Mouse (Mus musculus) embryo, embryonic 9.5 days (tissue): ENCODE measurements at regions not wholly inside any gene's neighbourhood (a gene's known extent, or its start where the extent isn't known, plus 50 kb on each side); places are given as distances from the start of the nearest gene placed in this dataset.

Source experiments
- DNase-seq: peaks from one replicate; pipeline ENCODE4 v3.0.0-alpha.2; 2017; ENCODE audit errors: extremely low spot score

DNA sequence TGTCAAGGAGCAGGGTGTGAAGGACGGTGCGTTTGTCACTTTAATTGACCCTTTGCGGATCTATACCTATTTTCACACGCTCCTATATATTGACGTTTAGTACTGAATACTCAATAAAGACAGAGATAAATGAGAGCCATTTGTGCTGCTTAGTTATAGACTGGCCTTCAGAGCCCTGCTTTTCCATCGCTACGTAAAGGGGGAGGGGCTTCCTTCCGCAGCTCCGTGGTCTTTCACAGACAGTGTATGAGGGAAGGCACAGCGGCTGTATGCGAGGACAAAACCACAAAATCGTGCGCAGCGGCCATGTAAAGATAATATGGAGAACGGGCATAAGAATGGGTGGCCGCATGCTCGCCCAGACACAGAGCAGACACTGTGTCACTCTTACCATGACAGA is 58.4 kb upstream of the Pced1b start:
- no peak for DNase-seq

DNA sequence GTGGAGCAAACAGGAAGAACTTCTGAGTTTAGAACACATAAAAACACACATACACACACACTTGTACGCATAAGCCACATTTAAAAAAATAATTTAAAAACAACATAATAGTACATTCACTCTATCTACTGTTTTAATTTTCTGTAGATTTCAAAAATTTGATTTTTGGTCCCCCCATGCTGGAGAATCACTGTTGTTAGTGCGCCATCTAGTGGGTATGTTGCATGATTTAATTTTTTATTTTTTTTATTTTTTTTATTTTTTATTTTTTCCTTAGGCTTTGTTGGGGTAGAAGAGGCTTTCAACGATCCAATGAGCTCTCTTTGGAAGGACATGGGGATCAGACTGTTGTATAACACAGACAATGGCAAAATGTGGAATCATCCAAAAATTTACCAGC is 59.1 kb upstream of the Pced1b start:
- no peak for DNase-seq

DNA sequence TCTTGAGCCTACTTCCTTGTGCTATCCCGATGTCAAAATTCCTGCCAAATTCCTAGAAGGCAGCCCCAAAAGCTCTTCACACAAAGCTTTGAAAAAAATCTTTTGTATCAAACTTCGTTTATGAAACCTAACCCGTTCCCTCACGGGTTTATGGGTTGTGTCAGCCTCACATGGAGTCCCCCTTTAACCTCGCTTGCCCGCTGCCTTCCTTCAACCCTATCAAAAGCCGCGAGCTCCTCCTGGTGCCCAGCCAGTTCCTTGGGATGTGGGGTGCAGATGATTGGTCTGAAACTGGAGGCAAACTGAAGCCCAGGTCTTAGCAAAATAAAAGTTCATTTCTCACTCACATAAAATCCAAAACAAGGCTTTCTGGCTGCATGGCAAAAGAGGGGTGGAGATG is 60.9 kb upstream of the Pced1b start:
- DNase-seq: no peak

DNA sequence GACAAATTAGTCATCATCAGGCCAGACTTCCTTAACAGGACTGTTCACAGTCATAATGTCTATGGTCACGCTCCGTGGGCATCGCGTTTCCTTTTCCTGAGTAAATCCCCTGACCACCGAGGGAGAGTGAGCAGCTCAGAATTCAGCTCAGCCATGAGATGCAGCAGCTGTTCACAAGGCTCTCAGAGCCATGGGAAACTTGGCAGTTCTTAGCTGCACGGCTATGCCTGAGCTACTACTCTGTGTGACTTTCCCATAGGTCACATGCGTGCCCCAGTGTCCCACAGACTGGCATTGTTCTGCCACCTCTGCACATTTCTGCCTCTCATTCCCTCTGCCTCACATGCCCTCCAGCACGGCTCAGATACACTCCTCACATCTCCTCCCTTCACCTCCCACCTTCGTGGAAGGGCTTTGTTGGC is 64.3 kb upstream of the Pced1b start:
- no peak for DNase-seq

DNA sequence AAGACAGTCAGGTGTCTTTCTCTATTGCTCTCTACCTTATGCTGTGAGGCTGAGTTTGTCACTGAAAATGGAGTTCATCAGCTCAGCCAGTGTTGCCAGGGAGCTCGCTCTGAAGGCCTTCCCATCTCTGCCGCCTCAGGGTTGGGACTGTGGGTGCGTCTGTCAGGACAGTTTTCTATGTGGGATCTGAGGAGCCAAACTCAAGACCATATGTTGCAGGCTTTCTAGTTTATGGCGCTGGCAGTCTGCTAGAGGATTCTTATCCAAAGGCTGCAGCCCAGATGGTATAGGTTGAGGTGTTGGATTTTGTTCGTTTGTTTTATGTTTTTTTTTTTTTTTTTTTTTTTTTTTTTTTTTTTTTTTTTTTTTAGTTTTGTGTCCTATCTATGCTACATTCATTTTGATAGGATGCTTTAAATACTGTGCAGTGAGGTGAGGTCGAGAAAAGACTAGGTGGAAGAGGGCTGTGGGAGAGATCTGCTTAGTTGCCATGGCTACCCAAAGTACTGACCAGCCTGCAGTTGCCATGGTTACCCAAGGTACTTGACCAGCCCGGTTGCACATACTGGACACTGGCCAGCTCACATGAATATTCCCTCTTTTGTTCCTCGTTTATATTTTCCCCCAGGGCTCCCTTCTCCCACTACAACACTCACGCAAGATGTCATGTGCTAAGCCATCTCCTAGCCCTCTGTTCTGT is 65.8 kb upstream of the Pced1b start:
- no peak for DNase-seq

DNA sequence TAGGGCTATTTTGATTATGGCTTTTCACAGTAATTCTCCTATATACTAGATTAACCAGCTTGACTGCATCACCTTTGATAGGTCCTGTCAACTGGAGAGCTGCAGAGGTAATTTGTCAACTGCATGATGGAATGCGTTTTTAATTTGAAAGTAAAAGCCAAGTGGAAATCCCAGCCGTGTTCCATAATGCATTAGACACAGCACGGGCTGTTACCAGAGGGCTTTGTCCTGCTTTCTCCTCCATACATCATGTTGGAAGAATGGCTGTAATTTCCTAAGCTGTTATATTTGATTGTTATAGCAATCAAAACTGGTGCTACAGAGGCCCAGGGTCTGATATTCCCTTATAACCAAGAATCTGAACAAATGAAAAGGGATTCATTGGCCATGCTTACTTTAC is 68.6 kb upstream of the Pced1b start:
- no peak for DNase-seq

DNA sequence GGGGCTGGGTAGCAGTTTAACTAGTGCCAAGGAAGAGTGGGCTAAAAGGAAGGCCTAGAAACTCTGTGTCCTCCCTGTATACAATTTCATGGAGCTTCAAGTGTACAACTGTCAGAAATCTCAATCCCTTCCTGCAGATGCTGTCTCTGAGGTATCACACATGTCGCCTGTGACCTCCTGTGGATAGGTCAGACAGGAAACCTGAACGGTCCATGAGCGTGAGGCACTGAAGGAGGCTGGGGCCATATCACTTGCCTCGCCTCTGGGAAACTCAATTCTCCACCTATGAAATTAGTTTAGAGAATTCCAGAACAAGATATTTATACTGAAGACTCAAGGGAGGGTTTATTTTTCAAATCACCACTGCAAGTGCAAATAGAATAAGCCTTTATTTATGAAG is 69.1 kb upstream of the Pced1b start:
- no peak for DNase-seq

DNA sequence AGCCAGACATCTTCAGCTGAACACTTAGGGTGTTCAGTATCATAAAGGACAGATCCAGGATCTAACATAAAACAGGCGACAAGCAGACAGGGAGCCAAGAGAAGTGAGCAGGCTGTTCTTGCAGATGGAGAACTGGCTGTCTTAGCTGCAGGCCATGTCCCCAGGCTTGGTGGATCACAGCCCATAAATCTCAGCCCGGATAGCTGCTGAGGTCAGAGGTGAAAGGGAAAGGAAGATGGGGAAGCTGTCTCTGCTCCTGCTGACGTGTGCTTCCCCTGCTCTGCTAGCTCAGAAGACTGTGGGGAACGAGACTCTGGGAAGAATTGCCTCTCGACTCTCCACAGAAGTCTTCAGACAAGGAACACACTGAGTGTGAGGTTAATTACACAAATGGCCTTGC is 71.9 kb upstream of the Pced1b start:
- DNase-seq: peak; percentile 45

DNA sequence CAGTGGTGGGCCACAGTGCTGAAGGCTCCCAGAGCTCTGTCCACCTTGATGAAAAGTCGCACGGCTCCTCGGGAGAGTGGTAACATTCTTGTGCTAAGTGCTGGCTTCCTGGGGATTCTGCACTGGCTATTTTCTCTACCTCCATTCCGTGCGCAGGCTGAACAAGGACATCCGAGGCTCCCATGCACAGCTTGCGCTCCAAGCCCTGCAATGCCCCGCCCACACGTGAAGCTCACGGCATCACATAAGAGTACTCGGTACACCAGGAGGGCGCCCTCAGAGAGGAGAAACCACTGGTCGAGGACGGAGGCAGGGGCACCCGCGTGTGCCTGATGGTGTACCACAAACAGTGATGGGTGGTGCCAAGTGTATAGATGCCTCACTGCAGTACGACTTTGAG is 73.7 kb upstream of the Pced1b start:
- no peak for DNase-seq

DNA sequence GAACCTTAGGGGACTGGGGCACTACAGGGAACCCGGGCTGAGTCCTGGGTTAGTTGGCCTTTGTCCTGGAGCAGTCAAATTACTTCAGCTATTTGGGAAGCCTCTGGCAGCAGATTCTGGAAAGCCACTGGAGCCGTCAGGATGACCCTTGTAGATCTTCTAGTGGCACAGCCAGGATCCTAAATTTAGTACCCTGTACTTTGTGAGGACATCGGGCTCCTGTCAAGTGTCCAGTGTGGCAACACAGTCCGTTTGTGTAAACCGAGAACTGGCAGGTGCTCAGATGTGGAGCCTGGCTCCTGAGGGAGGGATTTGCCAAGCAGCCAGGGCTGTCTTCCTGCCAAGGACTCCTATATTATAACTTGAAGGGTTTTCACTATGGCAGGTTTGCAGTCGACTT is 76.8 kb upstream of the Pced1b start:
- no peak for DNase-seq

DNA sequence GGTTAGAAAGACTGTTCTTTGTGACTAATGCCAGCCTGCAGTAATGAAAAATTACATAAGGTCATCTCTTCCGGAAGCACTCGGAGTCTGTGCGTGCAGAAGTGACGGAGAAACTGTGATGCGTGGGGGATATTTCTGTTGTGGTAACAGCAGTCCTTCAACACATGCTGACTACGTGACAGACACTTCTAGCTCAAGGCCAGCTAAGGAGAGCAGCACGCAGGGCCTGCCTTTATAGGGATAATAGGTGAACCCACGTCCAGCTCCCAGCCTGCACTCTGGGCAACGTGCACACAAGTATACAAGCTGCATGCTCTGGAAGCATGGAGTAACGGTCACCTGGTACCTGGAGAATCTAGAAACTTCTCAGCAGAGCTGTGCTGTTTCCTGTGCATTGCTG is 77.5 kb upstream of the Pced1b start:
- no peak for DNase-seq

DNA sequence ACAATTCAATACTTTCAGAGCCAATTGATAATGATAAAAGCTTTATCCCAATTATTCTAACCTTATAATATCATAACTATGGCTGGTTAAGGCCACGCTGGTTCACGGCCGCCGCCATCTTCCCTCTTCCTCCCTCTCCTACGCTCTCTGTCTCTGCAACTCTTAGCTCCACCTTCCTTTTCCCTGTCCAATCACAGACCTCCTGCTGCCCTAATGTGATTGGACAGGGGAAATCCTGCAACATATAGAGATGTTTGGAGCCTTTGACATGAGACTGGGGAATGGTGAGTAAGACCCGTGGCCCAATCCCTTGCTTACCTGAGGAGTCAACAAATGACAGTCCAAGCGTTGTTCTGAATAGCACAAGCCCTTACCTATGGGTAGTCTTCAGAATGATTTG is 79.8 kb upstream of the Pced1b start:
- no peak for DNase-seq

DNA sequence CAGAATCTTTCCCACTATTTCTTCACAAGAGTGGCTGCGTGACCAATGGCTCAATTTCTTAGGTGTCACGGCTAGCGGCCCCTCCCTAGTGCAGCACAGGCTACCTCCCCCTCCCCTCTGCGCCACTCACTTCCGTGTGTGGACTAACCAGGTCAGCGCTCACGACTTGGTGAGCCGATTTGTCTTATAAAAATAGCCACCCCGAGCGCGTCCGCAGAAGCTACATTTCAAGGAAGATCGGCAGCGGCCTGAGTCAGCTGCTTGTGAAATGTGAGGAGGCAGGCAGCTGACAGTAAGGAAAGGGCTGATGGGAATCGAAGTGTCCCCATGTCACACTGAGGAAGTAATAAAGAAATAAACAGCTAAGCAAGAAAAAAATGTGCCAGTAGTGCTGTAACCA is 82.3 kb upstream of the Pced1b start:
- DNase-seq: no peak

DNA sequence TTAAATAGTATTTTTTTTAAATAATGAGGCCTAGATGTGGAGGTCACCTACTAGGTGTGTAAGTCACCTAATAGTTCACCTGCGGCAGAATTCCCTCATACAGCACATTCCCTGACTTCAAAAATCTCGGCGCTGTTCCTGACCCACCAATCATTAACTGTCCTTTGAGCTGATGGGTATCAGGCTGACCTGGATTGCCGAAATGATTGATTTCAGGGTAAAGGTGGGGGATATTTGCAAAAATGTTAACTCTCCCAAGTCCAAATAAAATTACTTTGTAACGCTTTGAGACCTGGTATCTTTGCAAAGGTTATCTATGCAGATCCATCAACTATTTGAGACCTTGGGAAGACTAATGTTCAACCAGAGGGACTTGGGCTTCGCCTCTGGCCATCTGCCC is 82.9 kb upstream of the Pced1b start:
- DNase-seq: no peak

DNA sequence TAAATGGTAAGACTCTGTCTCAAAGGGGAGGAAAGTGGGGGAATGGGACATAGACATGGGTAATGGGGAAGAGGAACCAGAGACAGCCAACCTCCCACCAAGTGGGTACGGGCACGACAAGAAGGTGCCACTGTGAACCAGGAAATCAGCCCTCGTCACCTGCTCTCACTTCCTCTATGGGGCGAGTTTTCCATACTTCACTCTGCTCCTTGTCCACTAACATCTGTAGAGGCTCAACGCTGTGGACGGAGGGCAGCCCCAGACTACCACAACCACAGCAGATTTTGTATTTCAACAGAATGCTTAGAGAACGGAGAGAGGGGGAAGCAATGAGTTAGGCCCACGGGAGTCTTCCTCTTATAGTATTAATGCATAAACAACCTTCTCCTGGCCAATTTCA is 83.8 kb upstream of the Pced1b start:
- DNase-seq: no peak

DNA sequence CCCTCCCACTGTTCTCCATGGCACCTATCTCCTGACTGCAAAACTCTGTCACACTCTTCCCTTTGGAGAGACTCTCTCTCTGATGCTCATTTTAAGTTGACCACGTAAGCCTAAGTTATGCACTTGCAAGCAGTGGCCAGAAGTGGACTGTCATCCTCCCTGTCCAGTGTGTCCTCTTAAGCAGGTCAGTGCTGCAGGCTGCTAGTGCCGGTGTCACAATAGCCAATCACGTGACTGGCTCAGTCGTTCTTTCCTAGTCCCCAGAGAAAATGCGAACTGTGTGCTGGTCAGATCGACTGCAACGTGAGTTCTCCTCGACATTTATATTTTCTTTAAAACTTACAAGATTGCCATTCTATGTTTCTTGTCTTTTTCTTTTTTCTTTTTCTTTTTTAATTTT is 84.6 kb upstream of the Pced1b start:
- DNase-seq: no peak

DNA sequence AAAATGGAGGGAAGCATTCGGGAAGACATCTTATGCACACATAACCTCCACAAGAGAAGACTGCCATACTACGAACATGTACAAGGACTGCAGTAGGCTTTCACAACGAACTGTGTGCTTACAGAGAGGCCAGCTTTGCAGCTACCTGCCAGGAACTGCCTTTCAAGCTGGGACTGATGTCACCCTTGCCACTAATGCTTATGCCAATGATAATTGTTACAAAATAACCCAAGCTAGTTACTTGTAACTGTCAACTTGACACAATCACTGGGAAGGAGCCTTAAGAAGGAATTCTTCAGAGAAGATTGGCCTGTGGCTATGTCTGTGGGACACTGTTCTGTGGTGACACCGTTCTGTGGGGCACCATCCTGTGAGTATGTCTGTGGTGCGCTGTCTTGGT is 85.4 kb upstream of the Pced1b start:
- no peak for DNase-seq

DNA sequence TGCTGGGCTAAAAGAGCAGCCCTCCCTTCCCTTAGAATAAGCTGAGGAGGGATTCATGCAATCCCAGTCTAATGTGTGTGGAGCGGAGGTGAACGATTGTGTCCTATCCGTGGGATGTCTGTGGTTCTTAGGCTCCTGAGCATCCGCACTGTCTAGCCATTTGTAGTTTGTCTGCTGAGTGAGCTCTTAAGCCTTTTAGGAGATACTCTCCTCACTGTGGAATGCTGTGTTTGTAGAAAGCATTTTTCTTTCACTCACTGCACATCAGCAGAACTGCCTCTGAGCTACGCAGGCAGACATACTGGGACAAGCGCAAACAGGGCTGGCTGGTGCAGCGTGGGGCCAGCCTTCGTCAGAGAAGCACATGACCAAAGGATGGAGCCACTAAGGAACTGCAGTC is 94.6 kb upstream of the Pced1b start:
- DNase-seq: no peak

DNA sequence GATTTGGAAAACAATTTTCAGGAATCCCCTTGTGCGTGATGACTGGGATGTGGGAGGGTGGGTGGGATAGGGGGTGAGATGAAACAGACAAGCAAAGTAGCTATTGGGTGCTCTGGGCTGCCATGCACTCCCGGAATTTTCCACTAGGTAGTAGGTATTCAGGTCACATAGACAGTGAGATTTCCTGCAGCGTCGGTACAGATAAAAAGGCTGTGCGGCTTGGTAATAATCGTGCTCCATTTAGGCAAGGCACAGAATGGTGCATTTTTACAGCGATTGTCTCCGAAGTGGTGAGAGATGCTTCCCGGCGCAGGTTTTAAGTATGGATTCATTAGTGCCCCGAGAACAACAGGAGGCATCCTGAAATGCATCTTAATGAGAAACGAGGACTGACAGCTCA is 95.1 kb upstream of the Pced1b start:
- no peak for DNase-seq

DNA sequence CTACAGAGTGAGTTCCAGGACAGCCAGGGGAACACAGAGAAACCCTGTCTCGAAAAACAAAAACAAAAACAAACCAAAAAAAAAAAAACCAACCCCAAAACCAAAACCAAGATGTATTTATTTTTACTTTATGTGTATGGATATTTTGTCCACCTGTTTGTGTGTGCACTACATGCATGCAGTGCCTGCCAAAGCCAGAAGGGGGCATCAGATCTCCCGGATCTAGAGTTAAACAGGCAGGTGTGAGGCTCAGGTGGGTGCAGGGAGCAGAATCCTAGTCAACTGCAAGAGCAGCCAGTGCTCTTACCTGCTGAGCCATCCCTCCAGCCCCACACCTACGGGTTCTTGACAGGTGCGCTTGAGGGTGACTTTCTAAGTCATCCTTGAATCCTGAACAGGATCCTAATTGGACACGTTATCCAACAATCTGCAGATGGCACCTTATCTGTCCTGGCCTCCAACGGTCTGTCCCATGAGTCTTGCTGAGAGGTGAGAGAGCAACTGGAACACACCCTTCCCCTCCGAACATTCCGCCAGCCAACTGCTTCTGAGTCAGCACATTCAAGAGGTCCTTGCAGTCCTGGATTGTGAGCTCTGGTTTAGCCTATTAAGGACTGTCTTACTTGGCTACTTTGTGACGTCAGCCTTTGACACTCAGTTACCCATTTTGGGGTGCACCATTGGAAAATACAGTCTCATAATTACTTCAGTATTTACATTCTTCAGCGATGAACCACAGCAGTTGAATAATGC is 95.4 kb upstream of the Slc38a4 start:
- DNase-seq: no peak

DNA sequence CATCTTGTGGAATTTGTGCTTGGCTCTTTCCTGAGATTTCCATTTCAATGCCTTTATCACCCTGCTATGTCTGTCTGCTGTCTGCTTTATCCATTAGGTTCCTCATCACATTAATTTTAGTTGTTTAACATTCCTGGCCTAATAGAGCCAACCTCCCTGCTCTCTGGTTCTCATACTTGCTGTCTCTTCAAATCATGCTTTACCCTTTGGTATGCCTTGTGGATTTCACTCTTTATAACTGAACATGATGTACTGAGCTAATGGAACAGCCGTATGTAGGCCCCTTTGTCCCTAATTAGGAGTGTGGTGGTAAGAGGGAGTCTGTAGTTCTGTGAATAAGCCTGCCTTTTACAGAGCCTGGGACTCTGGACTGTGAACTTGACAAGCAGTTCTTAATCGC is 86.2 kb upstream of the Slc38a4 start:
- no peak for DNase-seq

DNA sequence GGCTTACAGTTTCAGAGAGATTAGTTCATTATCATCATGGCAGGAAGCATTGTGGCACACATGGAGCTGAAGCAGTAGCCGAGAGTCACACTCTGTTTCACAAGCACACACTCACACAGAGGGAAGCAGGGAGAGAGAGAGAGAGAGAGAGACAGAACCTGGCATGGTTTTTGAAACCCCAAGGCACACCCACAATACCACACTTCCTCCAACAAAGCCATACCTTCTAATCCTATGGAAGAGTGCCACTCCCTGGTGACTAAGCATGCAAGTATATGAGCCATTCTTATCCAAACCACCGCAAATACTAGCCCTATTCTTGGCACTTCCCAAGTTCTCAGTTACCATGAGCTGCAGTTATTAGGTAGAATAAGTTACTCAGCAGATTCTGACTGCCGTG is 82.5 kb upstream of the Slc38a4 start:
- no peak for DNase-seq

DNA sequence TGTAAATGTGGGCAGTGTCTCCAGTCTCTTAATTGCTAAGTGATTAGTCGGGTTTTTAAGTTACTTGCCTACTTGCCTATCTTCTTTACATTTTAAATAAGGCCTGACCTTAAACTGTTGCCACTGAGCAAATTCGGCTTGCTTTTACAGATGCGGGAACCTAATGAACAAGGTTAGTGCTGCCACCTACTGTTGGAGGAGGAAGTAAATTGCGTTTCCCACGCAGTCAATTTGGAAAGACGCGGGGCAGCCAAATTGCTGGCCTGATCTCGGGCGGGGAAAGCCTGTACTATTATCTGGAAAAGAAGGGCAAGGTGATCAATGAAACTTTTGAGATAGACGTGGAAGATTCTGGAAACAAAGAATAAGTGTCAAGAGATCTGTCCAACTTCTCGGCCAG is 79.5 kb upstream of the Slc38a4 start:
- DNase-seq: peak; percentile 67

DNA sequence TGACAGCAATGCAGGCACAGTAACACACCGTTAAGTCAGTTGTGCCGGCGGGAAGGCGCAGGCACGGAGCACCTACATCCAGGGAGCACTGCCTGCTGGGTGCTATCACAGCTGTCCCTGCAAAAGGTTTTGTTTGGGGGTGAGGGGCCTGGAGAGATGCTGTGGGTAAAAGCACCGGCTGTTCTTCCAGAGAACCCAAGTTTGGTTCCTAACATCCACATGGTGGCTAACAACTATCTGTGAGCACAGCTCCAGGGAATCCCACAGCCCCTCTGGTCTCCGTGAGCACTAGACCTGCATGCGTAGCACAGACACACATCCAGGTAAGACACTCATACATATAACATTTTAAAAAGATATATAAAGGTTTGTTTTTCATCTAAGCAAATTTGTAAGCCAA is 72.0 kb upstream of the Slc38a4 start:
- no peak for DNase-seq
